Mouse (Mus musculus): ENCODE data around the gene Pde10a. TPM values are rescaled to one million over a fixed set of nuclear protein-coding genes. Genes with fewer than 3 reads are reported as not detected.

Pde10a gene
- polyA plus RNA-seq, 1 experiment: 0.59 TPM

DNA sequence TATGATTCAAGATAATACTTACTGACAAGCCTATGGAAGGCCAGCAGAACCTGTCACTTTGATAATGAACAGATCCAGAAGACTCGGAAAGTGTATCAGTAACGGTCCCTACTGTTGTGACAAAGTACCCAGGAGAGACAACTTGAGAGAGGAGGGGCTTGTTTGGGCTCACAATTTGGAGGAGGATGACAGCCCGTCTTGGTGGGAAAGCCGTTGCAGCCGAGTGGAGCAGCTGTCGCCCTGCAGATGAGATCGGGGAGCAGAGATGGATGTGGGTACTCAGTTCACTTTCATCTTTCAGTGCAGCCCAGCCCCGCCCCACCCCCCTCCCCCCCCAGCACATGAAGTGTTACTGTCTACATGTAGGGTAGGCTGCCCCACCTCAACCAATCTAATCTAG, 398.6 kb downstream of the Pde10a start:
- no peak for TF ChIP-seq GATA1 (IDR thresholded peaks at IDR 0.05; ENCODE audit: low read length)

DNA sequence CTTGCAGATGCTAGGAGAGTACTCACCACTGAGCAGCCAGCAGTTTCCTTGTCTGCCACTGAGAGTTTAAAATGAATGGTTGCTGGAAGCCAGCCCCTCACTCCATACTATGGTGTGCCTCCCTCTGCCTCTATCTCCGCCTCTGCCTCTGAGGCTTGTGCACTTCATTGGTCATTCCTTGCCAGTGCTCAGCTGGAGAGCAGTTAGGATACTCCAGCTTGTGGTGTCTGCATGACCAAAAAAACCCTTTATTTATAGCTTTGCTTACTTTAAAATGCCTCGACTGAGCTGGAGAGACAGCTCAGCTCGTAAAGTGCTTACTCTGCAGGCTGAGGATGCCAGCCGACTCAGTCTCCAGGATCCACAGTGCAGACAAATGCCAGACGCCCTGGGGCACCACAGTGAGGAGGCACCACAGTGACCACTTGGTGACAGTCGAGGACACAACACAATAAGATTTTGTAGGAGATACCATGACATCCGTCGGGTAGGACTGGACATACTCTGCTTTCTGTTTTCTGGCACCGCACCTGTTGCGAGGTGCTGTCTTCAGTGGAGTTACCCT, 400.7 kb downstream of the Pde10a start:
- no peak for TF ChIP-seq GATA1 (IDR thresholded peaks at IDR 0.05; ENCODE audit: low read length)

DNA sequence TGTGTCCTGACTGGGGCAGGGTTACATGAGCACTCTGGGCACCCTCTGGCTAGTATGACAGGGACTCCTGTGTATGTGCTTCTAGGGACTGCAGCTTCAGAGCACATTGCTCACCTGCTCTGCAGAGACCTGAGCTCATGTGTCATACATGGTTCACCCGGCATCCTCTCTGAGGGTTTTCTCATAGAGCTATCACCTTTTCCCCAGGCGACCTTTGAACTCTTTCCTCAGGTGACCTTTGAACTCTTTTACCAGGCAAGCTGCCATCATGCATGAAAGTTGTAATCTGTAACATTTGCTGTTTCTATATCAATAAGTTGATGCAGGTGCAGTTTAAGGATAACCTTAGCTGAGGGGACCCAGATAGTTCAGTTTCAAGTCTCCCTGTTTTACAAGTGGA, 403.4 kb downstream of the Pde10a start:
- TF ChIP-seq GATA1 (IDR thresholded peaks at IDR 0.05; ENCODE audit: low read length): no peak

DNA sequence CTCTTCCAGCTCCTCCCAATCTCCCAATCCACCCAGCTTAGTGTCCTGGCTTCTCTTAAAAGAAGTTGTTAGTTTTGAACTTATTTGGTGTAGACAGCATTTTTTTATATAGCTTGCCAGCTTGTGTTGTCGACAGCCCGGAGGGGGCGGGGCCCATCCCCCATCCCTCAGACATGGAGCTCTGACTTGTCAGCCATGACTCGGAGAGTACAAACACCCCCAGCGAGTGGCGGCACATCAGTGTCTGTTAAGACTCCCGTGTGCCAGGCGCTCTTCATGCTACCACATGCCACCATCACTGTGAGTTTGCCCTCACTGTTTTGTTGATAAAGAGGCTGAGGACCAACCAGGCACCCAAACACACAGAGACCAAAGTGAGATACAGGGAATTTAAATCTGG, 404.5 kb downstream of the Pde10a start:
- TF ChIP-seq GATA1 (IDR thresholded peaks at IDR 0.05; ENCODE audit: low read length): no peak

DNA sequence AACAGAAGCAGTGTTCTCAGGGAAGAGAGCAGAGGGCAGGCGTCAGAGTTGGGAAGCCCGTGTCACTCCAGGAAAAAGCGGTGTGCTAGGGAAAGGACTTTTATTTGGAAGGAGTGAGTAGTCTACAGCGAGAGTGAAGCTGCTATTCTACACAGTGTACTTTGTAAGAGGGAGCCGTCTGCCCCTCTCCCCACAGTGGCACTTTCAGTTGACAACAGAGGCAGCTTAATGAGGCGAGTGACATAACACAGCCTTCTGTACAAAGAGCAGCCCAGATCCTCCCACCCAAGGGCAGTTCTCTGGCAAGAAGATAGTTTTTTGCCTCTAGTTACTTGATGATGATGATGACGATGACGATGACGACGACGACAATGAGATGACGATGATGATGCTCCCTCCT, 410.4 kb downstream of the Pde10a start:
- no peak for TF ChIP-seq GATA1 (IDR thresholded peaks at IDR 0.05; ENCODE audit: low read length)

DNA sequence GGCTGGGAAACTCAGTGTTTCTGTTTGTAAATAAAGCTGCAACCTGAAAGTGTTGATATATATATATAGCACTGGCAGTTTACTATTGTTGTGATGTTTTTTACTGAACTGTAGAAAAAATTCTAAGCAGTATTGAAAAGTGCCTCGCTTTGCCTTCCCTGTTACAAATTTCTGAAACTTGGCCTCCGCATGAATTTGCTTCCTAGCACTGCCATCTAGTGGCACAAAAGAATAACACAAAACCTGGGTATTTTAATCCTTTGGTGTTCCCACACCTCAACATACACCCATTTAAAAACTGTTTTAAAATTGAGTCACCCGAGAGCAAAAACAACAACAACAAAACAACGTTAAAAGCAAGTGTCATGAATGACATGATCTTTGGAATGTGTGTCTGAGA, 411.4 kb downstream of the Pde10a start:
- no peak for TF ChIP-seq GATA1 (IDR thresholded peaks at IDR 0.05; ENCODE audit: low read length)

DNA sequence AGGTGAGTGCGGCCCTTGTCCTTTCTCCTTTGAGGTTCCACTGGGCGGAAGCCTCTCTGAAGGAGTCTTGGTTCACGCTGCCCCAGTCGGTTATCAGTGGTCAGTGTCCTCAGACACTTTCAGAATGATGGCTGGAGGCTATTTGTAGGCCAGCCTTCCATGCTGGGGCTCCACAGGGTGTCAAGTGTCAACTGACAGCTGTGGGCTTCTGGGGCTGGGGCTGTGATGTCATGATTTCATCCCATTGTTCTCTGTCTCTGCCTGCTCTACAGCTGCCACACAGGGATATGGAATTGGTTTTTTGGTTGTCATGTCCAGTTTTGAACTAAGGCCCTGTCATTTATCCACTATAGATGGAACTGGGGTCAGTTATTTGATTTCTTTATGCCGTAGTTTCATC, 426.4 kb downstream of the Pde10a start:
- no peak for TF ChIP-seq GATA1 (IDR thresholded peaks at IDR 0.05; ENCODE audit: low read length)

DNA sequence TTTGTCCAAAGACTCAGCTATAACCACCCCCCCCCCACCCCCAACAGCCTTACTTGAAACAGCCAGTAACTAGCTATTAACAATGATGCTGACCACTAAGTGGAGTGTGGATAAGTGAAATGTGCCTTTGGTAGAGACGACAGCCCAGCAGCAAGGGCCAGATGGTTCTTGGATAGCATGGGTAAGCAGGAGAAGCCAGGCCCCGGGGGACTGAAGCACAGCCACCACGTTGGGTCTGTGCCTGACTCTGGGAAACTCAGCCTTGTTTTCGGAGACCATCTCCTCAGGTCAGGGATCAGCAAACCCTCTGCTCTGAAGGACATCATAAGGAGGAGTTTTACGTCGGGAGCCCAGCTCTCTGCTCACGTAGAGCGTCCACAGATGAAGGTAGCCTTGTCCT, 427.8 kb downstream of the Pde10a start:
- TF ChIP-seq GATA1 (IDR thresholded peaks at IDR 0.05; ENCODE audit: low read length): no peak

DNA sequence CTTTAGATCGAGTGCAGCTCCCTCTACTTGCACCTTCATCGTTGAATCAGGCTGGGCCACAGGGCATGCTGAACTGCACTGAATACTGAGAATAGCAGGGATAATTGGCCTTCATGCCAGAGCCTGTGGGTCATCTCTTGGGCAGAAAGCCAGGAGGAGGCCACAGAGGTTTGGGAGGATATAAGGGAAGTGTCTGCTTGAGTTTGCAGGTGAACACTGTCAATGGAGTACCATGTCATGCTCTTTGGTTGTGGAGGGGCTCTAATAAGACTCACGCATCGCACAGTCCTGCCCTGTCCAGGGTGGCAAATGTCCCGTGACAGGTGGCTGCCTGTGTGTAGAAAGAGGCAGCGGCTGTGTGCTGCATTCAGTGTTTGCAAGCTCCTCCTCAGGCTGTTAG, 433.0 kb downstream of the Pde10a start:
- TF ChIP-seq GATA1 (IDR thresholded peaks at IDR 0.05; ENCODE audit: low read length): no peak

DNA sequence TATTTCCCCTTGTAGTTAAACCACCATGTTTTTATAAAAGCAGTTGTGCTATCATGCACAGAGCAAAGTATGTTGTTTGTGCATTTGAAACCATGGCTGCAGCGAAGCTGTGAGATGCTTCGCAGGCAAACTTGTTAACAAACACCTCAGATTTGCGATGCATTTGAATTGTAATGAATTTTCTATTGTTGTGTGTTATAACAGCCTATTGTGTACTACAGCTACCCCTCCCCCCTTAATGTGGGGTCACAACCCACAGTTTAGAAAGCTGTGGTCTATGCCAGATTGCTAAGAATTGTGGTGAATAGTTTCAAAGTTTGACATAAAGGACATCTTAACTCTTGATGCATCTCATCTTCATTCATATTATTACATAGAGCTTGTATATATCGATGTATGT, 435.2 kb downstream of the Pde10a start:
- TF ChIP-seq GATA1 (IDR thresholded peaks at IDR 0.05; ENCODE audit: low read length): no peak

DNA sequence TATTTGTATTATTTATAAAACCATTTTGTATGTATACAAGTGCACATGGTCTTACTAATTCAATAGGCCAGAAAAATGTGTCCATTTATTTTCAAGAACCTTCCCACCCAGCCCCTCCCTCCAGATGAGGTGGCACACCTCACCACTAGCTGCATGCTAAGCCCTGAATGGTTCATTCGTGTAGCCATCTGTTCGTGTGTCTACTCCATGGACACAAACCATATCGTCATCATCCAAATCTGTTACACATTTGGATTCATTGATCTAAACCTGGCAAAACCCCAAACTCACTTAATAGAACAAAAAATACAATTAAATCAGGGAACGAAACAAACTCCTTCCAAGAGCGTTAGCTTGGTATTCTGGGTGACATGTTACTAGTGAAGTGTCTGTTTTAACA, 435.9 kb downstream of the Pde10a start:
- no peak for TF ChIP-seq GATA1 (IDR thresholded peaks at IDR 0.05; ENCODE audit: low read length)

DNA sequence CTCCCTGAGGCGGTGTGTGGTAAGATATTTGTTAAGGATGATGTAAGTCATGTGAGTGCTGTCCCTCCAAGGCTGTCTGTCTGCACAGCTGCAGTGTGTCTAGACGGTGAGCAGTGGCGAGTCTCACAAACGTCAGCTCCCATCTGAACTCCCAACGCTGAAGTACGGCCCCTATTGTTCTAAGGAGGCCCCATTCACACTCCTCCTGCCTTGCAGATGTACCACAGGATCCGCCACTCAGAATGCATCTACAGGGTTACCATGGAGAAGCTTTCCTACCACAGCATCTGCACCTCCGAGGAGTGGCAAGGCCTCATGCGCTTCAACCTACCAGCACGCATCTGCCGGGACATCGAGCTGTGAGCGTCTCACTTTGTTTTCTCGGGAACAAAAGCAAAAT, 436.5 kb downstream of the Pde10a start:
- TF ChIP-seq GATA1 (IDR thresholded peaks at IDR 0.05; ENCODE audit: low read length): no peak

DNA sequence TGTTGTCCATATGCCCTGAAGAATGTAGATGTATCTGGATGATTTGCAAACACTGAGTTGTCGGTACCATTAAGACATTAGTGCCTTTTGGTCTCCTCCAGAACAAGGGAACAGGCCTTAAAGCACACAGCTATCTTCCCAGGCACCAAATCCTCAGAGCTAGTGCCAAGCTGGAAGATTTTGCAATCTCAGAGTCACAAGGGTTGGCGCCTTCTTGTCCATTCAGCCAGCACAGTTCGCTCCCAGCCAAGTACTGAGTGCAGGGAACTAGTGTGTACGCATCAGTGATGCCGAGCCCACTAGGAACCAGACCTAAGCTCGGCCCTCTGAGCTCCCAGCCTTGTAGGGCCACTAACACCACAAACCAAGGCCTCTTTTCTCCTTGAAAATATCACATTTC, 440.0 kb downstream of the Pde10a start:
- no peak for TF ChIP-seq GATA1 (IDR thresholded peaks at IDR 0.05; ENCODE audit: low read length)

DNA sequence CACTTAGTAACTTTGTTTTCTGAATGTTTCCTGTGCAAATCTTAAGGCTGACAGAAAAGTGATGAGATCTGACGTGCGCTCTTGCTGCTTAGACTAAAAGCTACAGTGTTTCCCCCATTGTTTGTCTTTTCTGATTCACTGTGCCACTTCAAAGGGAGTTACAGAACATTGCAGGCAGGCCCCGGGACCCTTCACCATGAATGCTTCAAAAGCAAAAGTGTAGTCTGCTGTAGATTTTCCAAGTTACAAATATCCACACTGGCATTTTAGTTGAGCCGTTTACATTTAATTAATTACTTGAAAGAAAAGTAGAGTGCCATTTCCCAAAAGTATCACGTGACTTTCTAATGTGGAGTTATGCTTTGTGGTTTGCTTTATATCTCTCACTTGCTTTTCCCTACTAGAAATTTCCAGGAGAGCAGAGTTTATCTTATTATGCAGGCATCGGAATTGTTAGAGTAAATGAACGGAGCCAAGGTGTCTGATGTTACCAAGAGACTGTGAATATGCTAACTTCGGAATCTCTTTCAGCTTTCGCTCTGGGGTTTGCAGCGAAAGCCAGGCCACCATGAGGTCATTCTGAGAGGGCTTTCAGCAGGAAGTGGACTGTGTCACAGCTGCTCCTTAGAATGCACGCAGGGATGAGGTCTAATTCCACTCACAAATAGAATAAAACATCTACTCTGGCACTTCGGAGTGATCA, 447.1 kb downstream of the Pde10a start:
- TF ChIP-seq GATA1 (IDR thresholded peaks at IDR 0.05; ENCODE audit: low read length): no peak

DNA sequence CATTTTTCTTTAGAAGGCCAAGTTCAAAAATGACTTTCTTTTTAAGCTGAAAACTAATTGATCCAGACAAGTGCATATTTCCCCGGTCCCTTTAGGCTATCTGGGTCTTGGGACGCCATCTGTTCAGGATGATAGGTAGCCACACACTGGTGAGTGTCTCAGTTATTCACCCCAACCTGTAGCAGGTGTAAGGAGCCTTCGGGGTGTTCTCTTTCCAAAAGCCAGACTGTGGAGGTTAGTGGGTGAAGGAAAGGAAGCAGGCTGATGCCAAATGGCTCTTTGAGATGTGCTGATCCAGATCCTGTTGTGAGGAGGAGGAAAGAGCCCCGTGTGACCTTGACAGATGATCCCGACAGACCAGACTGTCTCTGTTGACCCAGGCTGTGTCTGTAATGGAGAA, 448.2 kb downstream of the Pde10a start:
- no peak for TF ChIP-seq GATA1 (IDR thresholded peaks at IDR 0.05; ENCODE audit: low read length)

DNA sequence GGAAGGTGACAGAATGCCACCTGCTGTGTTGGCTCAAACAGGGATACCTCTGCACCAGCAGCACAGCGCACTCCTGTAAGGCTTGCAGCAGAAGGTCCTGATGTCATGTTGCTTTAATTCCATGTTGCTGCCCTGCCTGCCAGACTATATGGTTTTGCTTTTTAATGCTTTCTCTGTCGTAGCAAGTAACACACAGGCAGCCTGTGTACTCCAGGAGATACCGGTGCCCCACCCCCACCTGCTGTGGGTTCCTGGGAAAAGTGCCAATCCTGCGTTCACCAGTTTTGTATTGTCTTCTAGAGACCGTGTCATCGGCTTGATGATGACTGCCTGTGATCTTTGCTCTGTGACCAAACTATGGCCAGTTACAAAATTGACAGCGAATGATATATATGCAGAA, 449.3 kb downstream of the Pde10a start:
- TF ChIP-seq GATA1 (IDR thresholded peaks at IDR 0.05; ENCODE audit: low read length): no peak

DNA sequence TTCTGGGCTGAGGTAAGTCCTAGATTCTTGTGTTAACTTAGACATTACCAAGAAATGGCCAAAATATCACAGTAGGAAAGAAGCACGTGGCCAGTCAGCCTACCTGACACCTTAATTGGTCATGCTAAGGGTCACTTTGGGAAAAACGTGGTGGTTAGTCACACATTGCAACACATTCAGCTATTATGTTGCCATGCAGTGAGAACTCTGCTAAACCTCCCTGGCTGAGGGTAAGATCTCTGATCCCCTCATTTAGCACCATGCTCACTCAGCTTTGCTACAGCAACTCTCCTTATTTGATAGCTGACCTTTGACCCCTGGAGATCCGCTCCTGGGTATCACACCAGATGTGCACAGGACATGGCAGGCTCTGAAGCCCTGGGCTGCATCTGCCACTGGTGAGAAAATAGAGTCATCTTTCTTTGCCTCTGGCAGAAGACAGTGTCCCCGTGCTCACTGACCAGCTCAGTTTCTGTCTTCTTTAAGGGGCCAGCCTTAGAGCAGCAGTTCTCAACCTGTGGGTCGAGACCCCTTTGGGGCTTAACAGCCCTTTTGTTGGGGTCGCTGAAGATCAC, 449.7 kb downstream of the Pde10a start:
- TF ChIP-seq GATA1 (IDR thresholded peaks at IDR 0.05; ENCODE audit: low read length): no peak
